Mouse (Mus musculus) A20 (cell line): Measurements from ENCODE around the gene AW209491.
A peak's percentile ranks its signal among the peaks of the same experiment; 100 is the strongest.

Source experiments
- DNase-seq: peaks from one replicate; pipeline ENCODE4 v3.0.0-alpha.2; 2011; ENCODE audit warnings: low read depth, low spot score

Gene AW209491

GRCm38 (mm10) chr13:14629726-14630641 is at the start of gene AW209491:
TSS of gene AW209491 (plus strand) at chr13:14630154.
- peak; percentile 94 for DNase-seq

GRCm38 (mm10) chr13:14580392-14580791 is 49.6 kb upstream of the AW209491 start:
- DNase-seq = no peak

GRCm38 (mm10) chr13:14602744-14603143 is 27.2 kb upstream of the AW209491 start:
- DNase-seq = no peak

GRCm38 (mm10) chr13:14607616-14608015 is 22.3 kb upstream of the AW209491 start:
- DNase-seq = no peak

- DNase-seq = no peak
These were observed 17.5 kb upstream of the AW209491 start for GRCm38 (mm10) chr13:14612463-14612862.

GRCm38 (mm10) chr13:14612926-14613529 is 16.9 kb upstream of the AW209491 start, which contains the start of the genes Mrpl32 and Psma2:
TSS of gene Mrpl32 (minus strand) at chr13:14613165.
TSS of gene Psma2 (plus strand) at chr13:14613240.
- DNase-seq = peak; percentile 98

GRCm38 (mm10) chr13:14613553-14613952 is 16.4 kb upstream of the AW209491 start:
- no peak for DNase-seq

GRCm38 (mm10) chr13:14618724-14619123 is 11.2 kb upstream of the AW209491 start:
- DNase-seq = peak; percentile 74

- DNase-seq = no peak
These were observed 10.0 kb downstream of the AW209491 start for GRCm38 (mm10) chr13:14639998-14640397.

GRCm38 (mm10) chr13:14649301-14649700 is 19.3 kb downstream of the AW209491 start:
- DNase-seq = peak; percentile 47

GRCm38 (mm10) chr13:14667107-14667506 is 37.2 kb downstream of the AW209491 start:
- no peak for DNase-seq

- no peak for DNase-seq
These were observed 40.4 kb downstream of the AW209491 start for GRCm38 (mm10) chr13:14670342-14670741.
